Mouse (Mus musculus): ENCODE results near the gene Pacrg. TPM values are rescaled to one million over a fixed set of nuclear protein-coding genes. Genes with fewer than 3 reads are reported as not detected.

The Pacrg gene
- total RNA-seq, 2 experiments from 2014 or later = not detected

DNA sequence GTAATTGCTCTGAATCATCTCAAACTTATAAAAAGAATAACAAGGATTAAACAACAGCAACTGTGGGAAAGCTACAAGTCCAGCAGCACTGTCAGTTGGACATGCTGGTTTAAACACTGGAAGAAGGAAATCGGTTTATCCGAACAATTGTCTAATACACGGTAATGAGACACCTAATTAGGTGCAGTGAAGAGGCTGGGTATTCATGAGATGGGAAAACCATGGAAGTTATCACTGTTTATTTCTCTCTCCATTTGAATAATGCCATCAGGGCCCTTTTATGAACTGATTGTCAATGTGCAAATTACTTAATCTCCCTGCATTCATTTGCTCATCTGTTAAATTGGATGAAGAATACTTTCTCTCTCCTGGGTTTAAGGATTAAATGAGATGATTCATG, 280.1 kb downstream of the Pacrg start:
- ATAC-seq (replicated peaks; ENCODE audit: poor library complexity, severe bottlenecking) = no peak

GRCm38 (mm10) chr17:10558671-10559070, 281.4 kb downstream of the Pacrg start:
- ATAC-seq (replicated peaks; ENCODE audit: poor library complexity, severe bottlenecking) = peak; percentile 65

DNA sequence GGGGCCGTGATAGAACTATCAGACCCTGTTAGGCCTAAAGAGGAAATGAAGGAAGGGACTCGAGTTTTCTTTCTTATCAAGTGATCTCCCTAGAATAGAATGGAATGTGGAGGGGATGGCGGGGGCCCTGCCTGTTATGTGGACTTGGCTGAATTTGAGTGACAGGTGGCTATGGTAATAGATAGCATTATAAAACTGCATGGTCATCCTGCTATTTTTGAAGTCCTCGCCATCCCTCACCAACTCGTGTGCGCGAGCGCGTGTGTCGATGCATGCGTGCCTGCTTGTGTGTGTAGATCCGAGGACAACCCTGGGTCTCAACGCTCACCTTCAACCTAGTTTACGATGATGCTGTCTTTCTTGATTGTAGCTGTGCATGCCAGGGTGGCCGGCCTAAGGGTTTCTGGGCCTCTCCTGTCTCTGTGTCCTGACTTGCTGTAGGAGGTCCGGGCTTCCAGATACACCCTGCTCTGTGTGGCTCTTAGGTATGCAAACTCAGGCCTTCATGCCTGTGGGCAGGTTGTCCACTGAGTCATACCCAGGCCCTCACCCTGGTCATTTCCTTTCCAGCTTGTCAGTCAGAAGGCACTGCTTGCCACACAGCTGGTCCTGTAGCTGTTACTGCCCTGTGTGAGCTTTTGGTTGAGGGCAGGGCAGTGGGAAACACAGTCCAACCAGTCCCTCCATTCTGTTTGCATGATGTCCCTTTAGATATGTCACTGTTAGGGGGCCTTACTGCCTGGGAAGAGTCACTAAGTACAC, 287.6 kb downstream of the Pacrg start:
- ATAC-seq (replicated peaks; ENCODE audit: poor library complexity, severe bottlenecking) = no peak

- ATAC-seq (replicated peaks; ENCODE audit: poor library complexity, severe bottlenecking) = no peak
These were observed 289.2 kb downstream of the Pacrg start for GRCm38 (mm10) chr17:10550781-10551520.

DNA sequence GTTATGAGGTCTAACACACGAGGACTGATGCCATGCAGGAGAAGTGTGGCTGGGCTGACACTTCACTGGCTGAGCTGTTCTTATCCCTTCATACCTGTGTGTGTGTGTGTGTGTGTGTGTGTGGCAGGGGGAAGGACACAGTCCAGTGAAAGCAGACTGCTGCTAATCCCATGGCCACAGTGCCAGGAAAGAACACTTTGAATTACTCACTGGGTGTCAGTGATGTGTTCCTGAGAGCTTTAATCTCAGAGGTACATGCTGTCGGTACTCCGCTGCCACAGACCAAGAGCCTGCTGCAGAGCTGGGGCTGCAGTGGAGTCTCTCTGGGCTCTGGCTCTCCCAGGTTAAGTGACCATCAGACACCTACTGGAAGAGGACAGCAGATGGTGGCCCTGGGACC, 290.3 kb downstream of the Pacrg start:
- no peak for ATAC-seq (replicated peaks; ENCODE audit: poor library complexity, severe bottlenecking)

GRCm38 (mm10) chr17:10548969-10549368, 291.1 kb downstream of the Pacrg start:
- no peak for ATAC-seq (replicated peaks; ENCODE audit: poor library complexity, severe bottlenecking)

- peak; percentile 30; the same call in 1 of the 2 replicates for ATAC-seq (replicated peaks; ENCODE audit: poor library complexity, severe bottlenecking)
These were observed 299.3 kb downstream of the Pacrg start for GRCm38 (mm10) chr17:10540772-10541171.

DNA sequence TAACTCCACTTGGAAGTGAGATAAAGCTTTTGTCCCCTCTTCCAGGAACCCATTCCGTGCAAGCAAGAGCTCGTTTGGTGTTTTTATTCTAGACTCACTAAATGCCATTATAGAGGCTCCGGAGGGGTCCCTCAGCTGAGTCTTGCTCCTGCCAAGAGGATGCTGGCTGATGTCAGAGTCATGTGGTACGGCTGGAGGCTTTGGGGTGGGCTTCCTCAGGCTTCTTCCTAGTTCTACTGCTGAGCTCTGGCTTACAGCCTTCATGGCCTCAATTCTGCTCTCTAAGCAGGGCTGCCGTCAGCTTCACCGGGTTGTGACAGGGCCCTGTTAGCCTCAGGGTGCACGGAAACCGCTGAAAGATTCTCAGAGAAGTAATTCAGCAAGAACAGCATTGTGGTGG, 305.9 kb downstream of the Pacrg start:
- ATAC-seq (replicated peaks; ENCODE audit: poor library complexity, severe bottlenecking) = no peak

- ATAC-seq (replicated peaks; ENCODE audit: poor library complexity, severe bottlenecking) = no peak
These were observed 306.6 kb downstream of the Pacrg start for GRCm38 (mm10) chr17:10533461-10533860.

- peak; percentile 40; the same call in 1 of the 2 replicates for ATAC-seq (replicated peaks; ENCODE audit: poor library complexity, severe bottlenecking)
These were observed 309.1 kb downstream of the Pacrg start for GRCm38 (mm10) chr17:10531024-10531423.

- ATAC-seq (replicated peaks; ENCODE audit: poor library complexity, severe bottlenecking) = no peak
These were observed 310.7 kb downstream of the Pacrg start for GRCm38 (mm10) chr17:10529329-10529955.

- ATAC-seq (replicated peaks; ENCODE audit: poor library complexity, severe bottlenecking) = no peak
These were observed 318.8 kb downstream of the Pacrg start for GRCm38 (mm10) chr17:10521282-10521681.

DNA sequence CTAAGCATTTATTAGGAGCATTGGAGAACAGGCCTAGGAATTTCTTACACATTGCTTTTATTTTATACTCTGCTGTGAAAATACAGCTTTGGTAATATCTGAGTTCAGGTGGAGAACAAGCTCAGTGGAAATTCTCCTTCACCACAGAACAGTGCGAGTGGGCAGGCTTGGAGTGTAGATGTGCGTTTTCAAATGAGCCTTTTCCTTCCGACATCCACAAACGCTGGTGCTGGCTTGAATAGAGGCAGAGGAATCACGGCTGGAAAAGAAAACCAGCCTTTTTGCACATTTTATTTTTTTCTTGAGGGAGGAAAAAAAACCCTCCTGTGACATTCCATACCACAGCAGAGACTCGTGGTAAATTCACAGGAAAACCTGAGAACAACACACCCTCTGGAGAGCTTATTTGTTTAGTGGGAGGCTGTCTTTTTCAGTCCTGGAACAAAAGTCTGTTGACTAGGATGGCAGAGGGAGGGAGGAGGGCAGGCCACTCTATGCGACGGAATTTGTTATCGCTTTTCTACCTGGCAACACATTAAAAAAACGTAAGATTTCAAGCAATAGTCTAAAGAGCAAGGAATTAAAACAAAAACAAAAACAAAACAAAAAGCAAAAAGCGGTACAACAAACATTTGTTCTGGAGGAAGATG, 320.5 kb downstream of the Pacrg start:
- no peak for ATAC-seq (replicated peaks; ENCODE audit: poor library complexity, severe bottlenecking)

GRCm38 (mm10) chr17:10514812-10515211, 325.3 kb downstream of the Pacrg start:
- no peak for ATAC-seq (replicated peaks; ENCODE audit: poor library complexity, severe bottlenecking)

DNA sequence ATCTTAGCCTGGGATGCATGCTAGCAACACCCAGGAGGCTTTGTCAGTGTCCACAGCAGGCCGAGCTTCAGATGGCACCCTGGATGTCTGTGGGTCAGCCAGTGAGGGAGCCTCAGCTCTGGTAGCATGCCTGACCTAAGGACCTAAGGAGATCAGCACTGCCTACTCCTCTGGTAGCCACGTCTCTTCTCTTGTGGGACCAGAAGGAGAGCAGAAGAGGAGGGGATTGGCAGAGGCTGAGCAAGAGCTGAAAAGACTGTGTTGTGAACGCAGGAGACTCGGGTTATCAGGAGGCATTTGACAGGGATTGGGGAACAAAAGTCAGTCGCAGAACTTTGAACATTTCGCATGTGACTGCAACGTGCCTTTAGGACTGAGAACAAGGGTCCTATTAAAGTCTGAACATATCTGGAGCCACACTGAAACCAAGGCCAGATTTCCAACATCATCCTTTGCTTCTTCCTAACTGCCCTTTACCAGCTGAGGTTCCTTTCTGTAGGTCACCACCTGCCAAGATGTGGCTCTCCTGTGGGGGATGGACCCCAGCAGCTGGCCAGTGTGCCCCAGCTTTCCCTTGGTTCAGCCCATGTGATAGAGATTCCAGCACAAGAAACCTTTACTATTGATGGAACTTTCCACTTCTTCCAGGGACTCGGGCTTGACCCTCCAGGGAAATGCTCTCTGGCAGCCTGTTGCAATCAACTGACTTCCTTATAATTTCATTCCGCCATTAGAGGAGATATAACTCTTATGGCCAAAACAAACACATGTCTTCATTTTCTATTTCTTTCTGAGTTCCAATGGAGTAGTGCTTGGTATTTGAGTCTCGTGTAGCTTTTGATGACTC, 329.0 kb downstream of the Pacrg start:
- ATAC-seq (replicated peaks; ENCODE audit: poor library complexity, severe bottlenecking) = no peak

- no peak for ATAC-seq (replicated peaks; ENCODE audit: poor library complexity, severe bottlenecking)
These were observed 329.6 kb downstream of the Pacrg start for GRCm38 (mm10) chr17:10510467-10510866.

DNA sequence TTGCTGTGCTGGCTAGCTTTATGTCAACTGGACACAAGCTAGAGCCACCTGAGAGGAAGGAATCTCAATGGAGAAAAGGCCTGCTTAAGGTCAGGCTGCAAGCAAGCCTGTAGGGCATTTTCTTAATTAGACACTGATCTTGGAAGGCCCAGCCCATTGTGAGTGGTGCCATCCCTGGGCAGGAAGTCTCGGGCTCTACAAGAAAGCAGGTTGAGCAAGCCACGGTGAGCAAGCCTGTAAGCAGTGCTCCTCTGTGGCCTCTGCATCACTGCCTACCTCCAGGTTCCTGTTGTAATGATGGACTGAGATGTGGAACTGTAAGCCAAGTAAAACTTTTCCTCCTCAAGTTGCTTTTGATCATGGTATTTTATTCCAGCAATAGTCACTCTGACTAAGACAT, 332.0 kb downstream of the Pacrg start:
- ATAC-seq (replicated peaks; ENCODE audit: poor library complexity, severe bottlenecking) = no peak

GRCm38 (mm10) chr17:10507466-10507865, 332.6 kb downstream of the Pacrg start:
- no peak for ATAC-seq (replicated peaks; ENCODE audit: poor library complexity, severe bottlenecking)

DNA sequence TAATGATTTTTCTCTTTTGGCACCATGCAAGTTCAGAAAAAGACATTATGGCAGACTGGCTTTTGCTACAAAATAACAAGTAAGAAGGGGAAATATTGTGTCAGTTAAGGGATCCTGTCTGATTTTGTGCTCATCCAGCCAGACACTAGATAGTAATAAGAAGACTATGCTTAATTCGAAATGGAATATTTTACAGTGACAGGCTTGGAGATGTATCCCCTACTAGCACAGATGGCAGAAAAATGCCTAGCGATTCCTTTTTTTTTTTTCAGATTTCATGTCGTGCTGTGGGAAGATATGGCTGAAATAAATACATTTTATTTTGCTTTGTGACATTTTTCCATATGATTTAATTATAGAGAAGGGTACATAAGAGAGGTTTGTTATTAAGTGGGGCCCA, 333.2 kb downstream of the Pacrg start:
- no peak for ATAC-seq (replicated peaks; ENCODE audit: poor library complexity, severe bottlenecking)

DNA sequence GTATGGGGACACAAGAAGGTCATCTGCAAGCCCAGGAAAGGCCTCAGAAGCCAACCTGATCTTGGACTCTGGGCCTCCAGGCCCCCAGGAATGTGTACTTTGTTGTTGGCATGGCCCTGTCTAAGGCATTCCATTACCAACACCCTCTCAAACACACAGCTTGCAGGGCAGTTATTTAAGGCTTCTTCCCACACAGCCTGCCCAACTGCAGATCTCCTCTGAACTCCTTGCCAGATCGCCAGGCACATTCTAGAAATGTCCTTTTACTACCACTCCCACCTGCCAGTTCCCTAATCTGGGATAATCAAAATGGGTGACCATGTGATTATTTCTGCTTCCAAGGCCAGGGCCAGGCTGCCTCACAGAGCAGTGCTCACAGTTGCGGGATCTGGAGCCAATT, 338.7 kb downstream of the Pacrg start:
- ATAC-seq (replicated peaks; ENCODE audit: poor library complexity, severe bottlenecking) = no peak

All from granulocyte monocyte progenitor cell, adult 5-6 weeks (primary cell).